Mouse (Mus musculus) gastrocnemius, postnatal 10 days (tissue): ENCODE results near the gene Gm4141. TPM values are rescaled to one million over a fixed set of nuclear protein-coding genes. Genes with fewer than 3 reads are reported as not detected.
"Not testable (repeated sequence)": the region's sequence is repeated elsewhere in the genome, so short reads cannot be mapped to it uniquely, and the experiment has no call there.

Source experiments
- DNase-seq: peaks from one replicate; pipeline ENCODE4 v3.0.0; 2021; ENCODE audit warnings: mixed read lengths
- long read RNA-seq, 2 experiments: library from polyadenylated mRNA; stranded (forward); transcript quantifications; one replicate each; pipeline ENCODE4 v2.0.0; 2021
- total RNA-seq, 2 experiments: library from RNA; stranded (reverse); gene quantifications; 2 replicates each; pipeline ENCODE4 v1.2.3; 2021

Gm4141 gene
- total RNA-seq, result not detected
- long read RNA-seq, experiment 1, result 0 reads
- long read RNA-seq, experiment 2, result 0 reads

- DNase-seq, result not testable (repeated sequence)
These were observed at the start of gene Gm4141 for GRCm38 (mm10) chr7:20576141-20576540. Gene Gm4141, minus strand, starts transcription at chr7:20576241.

GRCm38 (mm10) chr7:20598921-20599320, 22.9 kb upstream of the Gm4141 start, which contains the start of gene Gm4513:
Gene Gm4513, minus strand, starts transcription at chr7:20599021.
- DNase-seq, result not testable (repeated sequence)

- DNase-seq, result not testable (repeated sequence)
These were observed 30.4 kb downstream of the Gm4141 start, which contains the start of gene Gm5726 for GRCm38 (mm10) chr7:20545657-20546056. Gene Gm5726, minus strand, starts transcription at chr7:20545757.

GRCm38 (mm10) chr7:20533537-20533936, 42.5 kb downstream of the Gm4141 start, which contains the start of gene Vmn1r104:
Gene Vmn1r104, plus strand, starts transcription at chr7:20533837.
- DNase-seq, result not testable (repeated sequence)

Other genes starting within 250 kb of the Gm4141 start
- not detected for gene Gm4133, start 242.2 kb downstream of the Gm4141 start, total RNA-seq
- not detected for gene Gm5728, start 200.8 kb downstream of the Gm4141 start, total RNA-seq
- not detected for gene Vmn1r100, start 158.3 kb downstream of the Gm4141 start, total RNA-seq
- not detected for gene Vmn1r101, start 133.6 kb downstream of the Gm4141 start, total RNA-seq
- gene Gm10670, start 101.3 kb downstream of the Gm4141 start, total RNA-seq, result not detected
- not detected for gene Vmn1r103, start 65.7 kb downstream of the Gm4141 start, total RNA-seq
- gene Vmn1r104, start 42.4 kb downstream of the Gm4141 start, total RNA-seq, result not detected
- gene Gm5726, start 30.5 kb downstream of the Gm4141 start, total RNA-seq, result not detected
- not detected for gene Gm4513, start 22.8 kb upstream of the Gm4141 start, total RNA-seq
- gene Vmn1r107, start 92.7 kb upstream of the Gm4141 start, total RNA-seq, result not detected
- gene Vmn1r111, start 127.0 kb upstream of the Gm4141 start, total RNA-seq, result not detected
- gene Gm10668, start 154.4 kb upstream of the Gm4141 start, total RNA-seq, result not detected
- gene Vmn1r112, start 194.9 kb upstream of the Gm4141 start, total RNA-seq, result not detected
- not detected for gene Vmn1r113, start 211.0 kb upstream of the Gm4141 start, total RNA-seq
- gene Vmn1r114, start 235.9 kb upstream of the Gm4141 start, total RNA-seq, result not detected